Mouse (Mus musculus): ENCODE data around the gene Smyd4.

GRCm38 (mm10) chr11:75348890-75349261, 643 bp downstream of the Smyd4 start:
- no peak for TF ChIP-seq POLR2A (IDR thresholded peaks at IDR 0.05; ENCODE audit: borderline replicate concordance, control insufficient read depth, low read depth, low read length)
- no peak for TF ChIP-seq CTCF (IDR thresholded peaks at IDR 0.05; ENCODE audit: control insufficient read depth, insufficient read depth, low read length)

All from bone marrow, adult 2 months (tissue).